ENCODE assay signal across 12 mouse cellular contexts in genomic region chr17:36786483-36786886, GRCm38 (mm10). TPM values are rescaled to one million over a fixed set of nuclear protein-coding genes. Genes with fewer than 3 reads are reported as not detected.
DNase-seq lines count a peak whose midpoint lies in the region; ATAC-seq and TF ChIP-seq lines count a peak whose summit lies in the region.
"Not testable (repeated sequence)": the region's sequence is repeated elsewhere in the genome, so short reads cannot be mapped to it uniquely, and the experiment has no call there.
"Had no signal": no experiment of that assay in that cellular context is flagged by ENCODE, and none has a peak within 500 bp of the region (broad histone marks: within the 10 kb centered on the region; RNA-seq: fewer than 3 reads in every experiment).

No protein-coding gene starts in this region.

- H3K4me1 ChIP-seq in intestine, embryonic 15.5 days (replicated peaks): not testable (repeated sequence)

- not testable (repeated sequence) for H3K27me3 ChIP-seq in intestine, embryonic 15.5 days (replicated peaks)

- WGBS in intestine, embryonic 15.5 days: 42% methylated on average over 1 of the region's 1 CpGs

- H3K36me3 ChIP-seq in intestine, embryonic 15.5 days: not testable (repeated sequence)

- intact Hi-C loops in gastrocnemius, adult 2 months (cut with DNase I): not testable (repeated sequence)

- peak; percentile 79 for TF ChIP-seq CTCF in gastrocnemius, adult 2 months (IDR thresholded peaks at IDR 0.05)

- not testable (repeated sequence) for H3K27ac ChIP-seq in gastrocnemius, adult 2 months; intestine, embryonic 15.5 days

- not testable (repeated sequence) for H3K4me2 ChIP-seq in intestine, embryonic 15.5 days (replicated peaks)

- peak; percentile 46 to 54 for DNase-seq in B cell, adult 2 months
- peak; percentile 22 to 24 for DNase-seq in adrenal gland, adult 18-20 months (ENCODE audit: low spot score in 2 of 2)
- DNase-seq in cerebellum, postnatal 36 days: peak; percentile 17 to 44
- peak; percentile 21 for DNase-seq in gastrocnemius, adult 2 months
- peak; percentile 18 to 29 for DNase-seq in left cerebral cortex, adult 18-20 months (ENCODE audit: low spot score in 2 of 2)
- peak; percentile 37 for DNase-seq in right cerebral cortex, postnatal 4 days

- H3K4me3 ChIP-seq in gastrocnemius, adult 2 months; intestine, embryonic 15.5 days (replicated peaks): not testable (repeated sequence)

- ATAC-seq in intestine, embryonic 15.5 days: peak; percentile 15; the same call in 1 of the 2 replicates
- peak; percentile 83 for ATAC-seq in megakaryocyte progenitor cell, adult 5-6 weeks (replicated peaks; ENCODE audit: poor library complexity)

- H3K9me3 ChIP-seq in intestine, embryonic 15.5 days: not testable (repeated sequence)

- not testable (repeated sequence) for H3K9ac ChIP-seq in intestine, embryonic 15.5 days

RNA-seq across cellular contexts. Expression of gene H2-M10.5, which starts 13.8 kb away (rescaled TPM):
- total RNA-seq in adrenal gland, adult 18-20 months (2021): not detected
- total RNA-seq in gastrocnemius, adult 2 months (2021): not detected
- polyA plus RNA-seq in intestine, embryonic 15.5 days (2015; fragmentation: Nextera tagmentation; extraction: Ambion mirVana): not detected in 2 replicates
- total RNA-seq in left cerebral cortex, adult 18-20 months (2021): not detected
- not detected in 2 replicates for total RNA-seq in megakaryocyte progenitor cell, adult 5-6 weeks (2015)
- not detected in 2 replicates for total RNA-seq in megakaryocyte progenitor cell, adult 5-6 weeks (2017)
- polyA plus RNA-seq: heart, embryonic 13.5 days; limb, embryonic 14.5 days; neural tube, embryonic 14.5 days; stomach, embryonic 15.5 days had no signal

RNA-seq across cellular contexts. Expression of gene H2-M10.6, which starts 25.5 kb away (rescaled TPM):
- not detected for total RNA-seq in adrenal gland, adult 18-20 months (2021)
- total RNA-seq in gastrocnemius, adult 2 months (2021): not detected
- polyA plus RNA-seq in intestine, embryonic 15.5 days (2015; fragmentation: Nextera tagmentation; extraction: Ambion mirVana): not detected in 2 replicates
- not detected for total RNA-seq in left cerebral cortex, adult 18-20 months (2021)
- not detected in 2 replicates for total RNA-seq in megakaryocyte progenitor cell, adult 5-6 weeks (2015)
- not detected in 2 replicates for total RNA-seq in megakaryocyte progenitor cell, adult 5-6 weeks (2017)
- polyA plus RNA-seq: heart, embryonic 13.5 days; limb, embryonic 14.5 days; neural tube, embryonic 14.5 days; stomach, embryonic 15.5 days had no signal

RNA-seq across cellular contexts. Expression of gene Trim26, which starts 50.4 kb away (rescaled TPM):
- 10 to 100 TPM; 45.1 to 49.8 TPM for total RNA-seq in adrenal gland, adult 18-20 months (2021)
- 10 to 100 TPM; 18.9 to 23.5 TPM for total RNA-seq in gastrocnemius, adult 2 months (2021)
- 38.0 and 41.5 TPM in 2 replicates for polyA plus RNA-seq in intestine, embryonic 15.5 days (2015; fragmentation: Nextera tagmentation; extraction: Ambion mirVana)
- 10 to 100 TPM; 20.1 to 20.2 TPM for total RNA-seq in left cerebral cortex, adult 18-20 months (2021)
- total RNA-seq in megakaryocyte progenitor cell, adult 5-6 weeks (2015): 12.3 and 13.9 TPM in 2 replicates
- total RNA-seq in megakaryocyte progenitor cell, adult 5-6 weeks (2017): 5.8 and 9.4 TPM in 2 replicates
